Mouse (Mus musculus) stomach, embryonic 15.5 days (tissue): ENCODE measurements around the gene Tmprss2. TPM values are rescaled to one million over a fixed set of nuclear protein-coding genes. Genes with fewer than 3 reads are reported as not detected.

Experiments
- ATAC-seq: fragments of 200-750 bp; cut with Nextera tagmentation; 2 replicates; pipeline ENCODE4 v1.8.0; 2017; ENCODE audit warnings: low read depth, moderate number of reproducible peaks, moderate TSS enrichment; ENCODE audit not compliant: insufficient read depth, low FRiP score
- H3K27ac ChIP-seq: fragments of 300-500 bp; sonication (generic); 2 replicates; pipeline ENCODE4 v1.5.1; 2015; ENCODE audit warnings: mild to moderate bottlenecking, inconsistent platforms
- H3K27me3 ChIP-seq: fragments of 300-500 bp; sonication (generic); replicated peaks from 2 replicates; pipeline ENCODE4 v1.6.1; 2015; ENCODE audit warnings: inconsistent platforms
- H3K36me3 ChIP-seq: fragments of 300-500 bp; sonication (generic); 2 replicates; pipeline ENCODE4 v1.6.1; 2015; ENCODE audit warnings: inconsistent platforms
- H3K4me1 ChIP-seq: fragments of 300-500 bp; sonication (generic); 2 replicates; pipeline ENCODE4 v1.6.1; 2015; ENCODE audit warnings: inconsistent platforms
- H3K4me2 ChIP-seq: fragments of 300-500 bp; sonication (generic); 2 replicates; pipeline ENCODE4 v1.6.1; 2015; ENCODE audit warnings: mild to moderate bottlenecking, inconsistent platforms
- H3K4me3 ChIP-seq: fragments of 300-500 bp; sonication (generic); replicated peaks from 2 replicates; pipeline ENCODE4 v1.5.1; 2015; ENCODE audit warnings: inconsistent platforms
- H3K9ac ChIP-seq: fragments of 300-500 bp; sonication (generic); 2 replicates; pipeline ENCODE4 v1.6.1; 2015; ENCODE audit warnings: inconsistent platforms
- H3K9me3 ChIP-seq: fragments of 300-500 bp; sonication (generic); 2 replicates; pipeline ENCODE4 v1.6.1; 2016; ENCODE audit warnings: inconsistent platforms
- WGBS: fragments of 180-500 bp; shearing (Covaris S2); methylation state at CpG from one replicate; pipeline ENCODE4 v1.1.7; 2015; 5-methylcytosine and 5-hydroxymethylcytosine counted together
- polyA plus RNA-seq: library from polyadenylated mRNA; unstranded; fragments of >200 nt; fragmentation: Nextera tagmentation; extraction: Ambion mirVana; gene quantifications from 2 replicates; pipeline ENCODE4 v1.2.1, GENCODE M21; 2015

Gene Tmprss2
- polyA plus RNA-seq, 1 experiment from 2014 or later: 34.4 TPM

DNA sequence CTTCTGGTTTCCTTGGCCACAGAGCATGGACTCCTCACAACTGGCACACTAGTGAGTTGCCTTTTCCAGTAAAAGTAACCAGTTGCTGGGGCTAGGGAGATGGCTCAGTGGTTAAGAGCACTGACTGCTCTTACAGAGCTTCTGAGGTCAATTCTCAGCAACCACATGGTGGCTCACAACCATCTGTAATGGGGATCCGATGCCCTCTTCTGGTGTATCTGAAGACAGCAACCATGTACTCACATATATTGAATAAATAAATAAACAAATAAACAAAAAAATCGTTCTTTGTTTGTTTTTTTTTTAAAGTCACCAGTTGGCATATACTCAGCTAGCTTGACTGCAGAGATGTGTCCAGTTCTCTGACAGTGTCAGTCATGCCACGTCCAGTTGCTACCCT is 94.7 kb downstream of the Tmprss2 start:
- H3K4me3 ChIP-seq: no peak overlapping the region
- H3K4me2 ChIP-seq: no peak overlapping the region
- H3K27ac ChIP-seq: no peak overlapping the region
- no peak for ATAC-seq
- H3K4me1 ChIP-seq: no peaks in the 10 kb centered on the region
- no peaks in the 10 kb centered on the region for H3K27me3 ChIP-seq
- H3K9ac ChIP-seq: no peak overlapping the region
- H3K36me3 ChIP-seq: no peaks in the 10 kb centered on the region
- no peaks in the 10 kb centered on the region for H3K9me3 ChIP-seq
- whole genome bisulfite sequencing: 62% methylated on average over 3 of the region's 3 CpGs

Other genes with a start within 250 kb of the Tmprss2 start
- gene Mx1, start 148.3 kb downstream of the Tmprss2 start, polyA plus RNA-seq: 0.35 and 0.39 TPM in 2 replicates
- 1.2 and 2.5 TPM in 2 replicates for gene Fam3b, start 96.4 kb downstream of the Tmprss2 start, polyA plus RNA-seq
- 24.0 and 27.1 TPM in 2 replicates for gene Ripk4, start 152.6 kb upstream of the Tmprss2 start, polyA plus RNA-seq
- gene Prdm15, start 240.7 kb upstream of the Tmprss2 start, polyA plus RNA-seq: 8.6 and 9.1 TPM in 2 replicates